Mouse (Mus musculus): ENCODE measurements at regions not wholly inside any gene's neighbourhood (a gene's known extent, or its start where the extent isn't known, plus 50 kb on each side); places are given as distances from the start of the nearest gene placed in this dataset.

DNA sequence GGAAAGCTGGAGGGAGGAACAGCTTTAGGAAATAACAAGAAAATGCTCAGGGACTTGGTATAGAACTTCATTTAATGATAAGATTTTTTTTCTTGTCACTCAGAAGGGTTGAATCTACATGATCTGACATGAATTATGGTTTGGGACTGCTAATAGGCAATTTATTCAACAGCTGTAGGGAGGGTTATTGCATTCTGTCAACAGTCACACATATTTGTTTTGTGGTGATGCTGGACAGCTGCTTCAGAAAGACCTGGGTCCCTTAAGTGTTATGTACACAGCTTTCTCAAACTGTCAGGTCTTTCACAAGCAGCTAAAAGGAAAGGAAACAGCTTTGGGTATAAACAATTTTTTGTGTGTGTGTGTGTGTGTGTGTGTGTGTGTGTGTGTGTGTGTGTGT lies 101.0 kb upstream of the Mtpn start:
- no peak overlapping the region for H3K27ac ChIP-seq (ENCODE audit: control insufficient read depth, insufficient read depth, low read depth, low read length)
- H3K4me1 ChIP-seq (ENCODE audit: control insufficient read depth, insufficient read depth, low read length) = no peaks in the 10 kb centered on the region
- H3K27me3 ChIP-seq (ENCODE audit: control insufficient read depth, insufficient read depth, low read length) = no peaks in the 10 kb centered on the region
- H3K4me3 ChIP-seq (ENCODE audit: control insufficient read depth, low read depth, low read length) = no peak overlapping the region
- TF ChIP-seq CTCF (IDR thresholded peaks at IDR 0.05; ENCODE audit: control insufficient read depth, insufficient read depth, insufficient replicate concordance, low read depth, low read length) (no peak), POLR2A (IDR thresholded peaks at IDR 0.05; ENCODE audit: control insufficient read depth, low read depth, low read length) (no peak)
- H3K36me3 ChIP-seq (ENCODE audit: control insufficient read depth, insufficient read depth, low read length) = no peaks in the 10 kb centered on the region

DNA sequence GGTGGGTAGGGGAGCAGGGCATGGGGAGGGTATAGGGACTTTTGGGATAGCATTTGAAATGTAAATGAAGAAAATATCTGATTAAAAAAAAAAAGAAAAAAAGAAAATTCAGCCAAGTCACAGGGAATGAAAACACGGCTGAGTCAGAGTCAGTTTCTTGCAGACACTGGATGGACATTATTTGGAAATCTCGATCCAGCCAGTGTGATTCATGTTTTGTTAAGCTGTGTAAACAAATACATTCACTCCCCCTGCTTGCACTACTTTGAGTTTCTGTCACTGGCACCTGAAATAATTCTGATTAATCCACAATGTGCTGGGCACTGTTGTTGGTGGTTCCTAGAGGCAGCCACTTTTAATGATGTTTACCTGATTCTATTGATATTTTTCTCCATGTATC lies 68.6 kb upstream of the Mtpn start:
- H3K4me1 ChIP-seq (ENCODE audit: control insufficient read depth, insufficient read depth, low read length) = no peaks in the 10 kb centered on the region
- H3K36me3 ChIP-seq (ENCODE audit: control insufficient read depth, insufficient read depth, low read length) = no peaks in the 10 kb centered on the region
- H3K27me3 ChIP-seq (ENCODE audit: control insufficient read depth, insufficient read depth, low read length) = no peaks in the 10 kb centered on the region
- TF ChIP-seq POLR2A (IDR thresholded peaks at IDR 0.05; ENCODE audit: control insufficient read depth, low read depth, low read length) (no peak), CTCF (IDR thresholded peaks at IDR 0.05; ENCODE audit: control insufficient read depth, insufficient read depth, insufficient replicate concordance, low read depth, low read length) (no peak)
- no peak overlapping the region for H3K27ac ChIP-seq (ENCODE audit: control insufficient read depth, insufficient read depth, low read depth, low read length)
- H3K4me3 ChIP-seq (ENCODE audit: control insufficient read depth, low read depth, low read length) = no peak overlapping the region

- Histone ChIP-seq H3K36me3 (ENCODE audit: control insufficient read depth, insufficient read depth, low read length) (no peaks in the 10 kb centered on the region), H3K4me3 (ENCODE audit: control insufficient read depth, low read depth, low read length) (no peak overlapping the region), H3K4me1 (ENCODE audit: control insufficient read depth, insufficient read depth, low read length) (no peaks in the 10 kb centered on the region), H3K27ac (ENCODE audit: control insufficient read depth, insufficient read depth, low read depth, low read length) (no peak overlapping the region), H3K27me3 (ENCODE audit: control insufficient read depth, insufficient read depth, low read length) (no peaks in the 10 kb centered on the region)
- TF ChIP-seq CTCF (IDR thresholded peaks at IDR 0.05; ENCODE audit: control insufficient read depth, insufficient read depth, insufficient replicate concordance, low read depth, low read length) (no peak), POLR2A (IDR thresholded peaks at IDR 0.05; ENCODE audit: control insufficient read depth, low read depth, low read length) (no peak)
Observed at GRCm38 (mm10) chr6:35605100-35605499, 65.4 kb upstream of the Mtpn start.

GRCm38 (mm10) chr6:35601373-35601772 lies 61.7 kb upstream of the Mtpn start:
- no peaks in the 10 kb centered on the region for H3K27me3 ChIP-seq (ENCODE audit: control insufficient read depth, insufficient read depth, low read length)
- no peak for TF ChIP-seq POLR2A (IDR thresholded peaks at IDR 0.05; ENCODE audit: control insufficient read depth, low read depth, low read length)
- no peak for TF ChIP-seq CTCF (IDR thresholded peaks at IDR 0.05; ENCODE audit: control insufficient read depth, insufficient read depth, insufficient replicate concordance, low read depth, low read length)
- no peak overlapping the region for H3K4me3 ChIP-seq (ENCODE audit: control insufficient read depth, low read depth, low read length)
- H3K4me1 ChIP-seq (ENCODE audit: control insufficient read depth, insufficient read depth, low read length) = no peaks in the 10 kb centered on the region
- no peak overlapping the region for H3K27ac ChIP-seq (ENCODE audit: control insufficient read depth, insufficient read depth, low read depth, low read length)
- no peaks in the 10 kb centered on the region for H3K36me3 ChIP-seq (ENCODE audit: control insufficient read depth, insufficient read depth, low read length)

DNA sequence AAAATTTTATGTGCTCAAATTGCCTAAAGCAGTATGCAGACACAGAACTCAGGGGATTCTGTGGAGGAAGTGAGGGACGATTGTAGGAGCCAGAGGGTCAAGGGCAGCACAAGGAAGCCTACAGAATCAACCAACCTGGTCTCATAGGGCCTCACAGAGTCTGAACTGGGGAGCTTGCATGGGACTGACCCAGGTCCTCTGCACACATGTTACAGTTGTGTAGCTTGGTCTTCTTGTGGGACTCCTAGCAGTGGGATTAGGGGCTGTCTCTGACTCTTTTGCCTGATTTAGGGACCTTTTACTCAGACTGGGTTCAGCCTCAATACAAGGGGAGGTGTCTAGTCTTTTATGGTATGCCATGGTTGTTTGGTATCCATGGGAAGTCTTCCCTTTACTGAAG lies 60.2 kb upstream of the Mtpn start:
- H3K4me3 ChIP-seq (ENCODE audit: control insufficient read depth, low read depth, low read length) = no peak overlapping the region
- no peak for TF ChIP-seq CTCF (IDR thresholded peaks at IDR 0.05; ENCODE audit: control insufficient read depth, insufficient read depth, insufficient replicate concordance, low read depth, low read length)
- no peaks in the 10 kb centered on the region for H3K36me3 ChIP-seq (ENCODE audit: control insufficient read depth, insufficient read depth, low read length)
- H3K27me3 ChIP-seq (ENCODE audit: control insufficient read depth, insufficient read depth, low read length) = no peaks in the 10 kb centered on the region
- no peak overlapping the region for H3K27ac ChIP-seq (ENCODE audit: control insufficient read depth, insufficient read depth, low read depth, low read length)
- H3K4me1 ChIP-seq (ENCODE audit: control insufficient read depth, insufficient read depth, low read length) = no peaks in the 10 kb centered on the region

GRCm38 (mm10) chr6:35598406-35599185 lies 58.9 kb upstream of the Mtpn start:
- H3K36me3 ChIP-seq (ENCODE audit: control insufficient read depth, insufficient read depth, low read length) = no peaks in the 10 kb centered on the region

GRCm38 (mm10) chr6:35595012-35595411 lies 55.3 kb upstream of the Mtpn start:
- H3K36me3 ChIP-seq (ENCODE audit: control insufficient read depth, insufficient read depth, low read length) = no peaks in the 10 kb centered on the region
- no peak overlapping the region for H3K4me3 ChIP-seq (ENCODE audit: control insufficient read depth, low read depth, low read length)
- H3K27ac ChIP-seq (ENCODE audit: control insufficient read depth, insufficient read depth, low read depth, low read length) = no peak overlapping the region
- H3K27me3 ChIP-seq (ENCODE audit: control insufficient read depth, insufficient read depth, low read length) = no peaks in the 10 kb centered on the region
- TF ChIP-seq POLR2A (IDR thresholded peaks at IDR 0.05; ENCODE audit: control insufficient read depth, low read depth, low read length) (no peak), CTCF (IDR thresholded peaks at IDR 0.05; ENCODE audit: control insufficient read depth, insufficient read depth, insufficient replicate concordance, low read depth, low read length) (no peak)
- H3K4me1 ChIP-seq (ENCODE audit: control insufficient read depth, insufficient read depth, low read length) = no peaks in the 10 kb centered on the region

More at GRCm38 (mm10) chr6:35598406-35599185, 58.9 kb upstream of the Mtpn start:
- no peak overlapping the region for H3K27ac ChIP-seq (ENCODE audit: control insufficient read depth, insufficient read depth, low read depth, low read length)
- H3K4me1 ChIP-seq (ENCODE audit: control insufficient read depth, insufficient read depth, low read length) = no peaks in the 10 kb centered on the region
- TF ChIP-seq POLR2A (IDR thresholded peaks at IDR 0.05; ENCODE audit: control insufficient read depth, low read depth, low read length) (no peak), CTCF (IDR thresholded peaks at IDR 0.05; ENCODE audit: control insufficient read depth, insufficient read depth, insufficient replicate concordance, low read depth, low read length) (no peak)
- H3K27me3 ChIP-seq (ENCODE audit: control insufficient read depth, insufficient read depth, low read length) = no peaks in the 10 kb centered on the region
- no peak overlapping the region for H3K4me3 ChIP-seq (ENCODE audit: control insufficient read depth, low read depth, low read length)

All from testis, adult 2 months (tissue).